Mouse (Mus musculus) midbrain, embryonic 15.5 days (tissue): ENCODE data around the gene Pcdh9. TPM values are rescaled to one million over a fixed set of nuclear protein-coding genes. Genes with fewer than 3 reads are reported as not detected.

Experiments used
- ATAC-seq: fragments of 200-750 bp; cut with Nextera tagmentation; replicated peaks from 2 replicates; pipeline ENCODE4 v1.8.0; 2017; ENCODE audit warnings: moderate TSS enrichment
- H3K27ac ChIP-seq: fragments of 300-500 bp; sonication (generic); 2 replicates; pipeline ENCODE4 v1.5.1; 2015; ENCODE audit warnings: mild to moderate bottlenecking, inconsistent platforms
- H3K27me3 ChIP-seq: fragments of 300-500 bp; sonication (generic); replicated peaks from 2 replicates; pipeline ENCODE4 v1.6.1; 2015; ENCODE audit warnings: inconsistent platforms
- H3K36me3 ChIP-seq: fragments of 300-500 bp; sonication (generic); replicated peaks from 2 replicates; pipeline ENCODE4 v1.6.1; 2015; ENCODE audit warnings: inconsistent platforms
- H3K4me1 ChIP-seq: fragments of 300-500 bp; sonication (generic); 2 replicates; pipeline ENCODE4 v1.6.1; 2015; ENCODE audit warnings: inconsistent platforms
- H3K4me2 ChIP-seq: fragments of 300-500 bp; sonication (generic); 2 replicates; pipeline ENCODE4 v1.6.1; 2015; ENCODE audit warnings: inconsistent platforms, mild to moderate bottlenecking, moderate library complexity
- H3K4me3 ChIP-seq: fragments of 300-500 bp; sonication (generic); 2 replicates; pipeline ENCODE4 v1.5.1; 2015; ENCODE audit warnings: mild to moderate bottlenecking, inconsistent platforms
- H3K9ac ChIP-seq: fragments of 300-500 bp; sonication (generic); 2 replicates; pipeline ENCODE4 v1.6.1; 2015; ENCODE audit warnings: mild to moderate bottlenecking, inconsistent platforms
- H3K9me3 ChIP-seq: fragments of 300-500 bp; sonication (generic); 2 replicates; pipeline ENCODE4 v1.6.1; 2016; ENCODE audit warnings: inconsistent platforms
- whole genome bisulfite sequencing: fragments of 180-500 bp; shearing (Covaris S2); methylation state at CpG from one replicate; pipeline ENCODE4 v1.1.7; 2015; ENCODE audit warnings: mixed read lengths; 5-methylcytosine and 5-hydroxymethylcytosine counted together
- polyA plus RNA-seq: library from polyadenylated mRNA; unstranded; fragments of >200 nt; fragmentation: Nextera tagmentation; extraction: Ambion mirVana; gene quantifications from 2 replicates; pipeline ENCODE4 v1.2.1, GENCODE M21; 2015

Pcdh9 gene
- polyA plus RNA-seq, 1 experiment from 2014 or later = 172 TPM

DNA sequence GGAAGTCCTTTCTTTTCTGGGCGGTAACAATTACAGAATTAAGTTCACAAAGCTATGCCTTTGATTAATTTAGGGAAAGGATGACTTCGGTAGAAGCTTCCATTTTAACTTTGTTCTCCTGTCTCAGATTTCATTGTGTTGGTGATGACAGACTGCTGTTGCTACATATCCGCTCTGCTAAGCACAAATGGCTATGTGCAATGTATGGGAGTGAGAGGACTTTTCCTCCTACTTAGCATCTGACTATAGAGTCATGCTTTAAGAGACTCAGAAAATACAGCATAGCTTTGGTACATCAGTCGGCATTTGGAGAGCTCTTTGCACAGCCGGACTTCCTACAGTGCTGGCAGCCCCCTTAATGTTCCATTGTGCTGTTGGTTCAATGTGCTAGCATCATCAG is 818.1 kb downstream of the Pcdh9 start:
- Histone ChIP-seq H3K9ac (no peak overlapping the region), H3K36me3 (no peaks in the 10 kb centered on the region), H3K4me1 (peaks cover 7% of the 10 kb centered on the region), H3K27me3 (no peaks in the 10 kb centered on the region), H3K4me3 (no peak overlapping the region), H3K4me2 (no peak overlapping the region), H3K27ac (no peak overlapping the region), H3K9me3 (no peaks in the 10 kb centered on the region)
- ATAC-seq = no peak
- WGBS = 73% methylated on average over 5 of the region's 5 CpGs

DNA sequence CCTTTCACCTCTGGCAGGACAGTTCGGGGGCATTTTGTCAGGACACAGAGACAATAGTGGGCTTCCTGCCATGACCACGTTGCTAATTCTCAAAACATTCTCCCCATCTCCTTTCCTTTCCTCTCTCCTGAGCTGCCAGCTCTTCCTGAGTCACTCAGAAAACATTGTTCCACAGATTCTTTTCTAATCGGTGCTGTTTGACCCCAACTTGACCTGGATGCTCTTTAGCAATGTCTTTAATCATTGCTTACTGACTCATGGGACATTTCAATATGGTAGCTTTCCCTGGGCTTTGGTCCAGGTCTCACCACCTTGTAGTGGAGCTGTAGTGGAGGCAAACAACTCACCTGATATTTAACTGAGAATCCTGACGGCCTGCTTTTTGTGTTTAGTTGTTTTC is 820.3 kb downstream of the Pcdh9 start:
- Histone ChIP-seq H3K4me3 (no peak overlapping the region), H3K9me3 (no peaks in the 10 kb centered on the region), H3K4me1 (peaks cover 17% of the 10 kb centered on the region), H3K27ac (no peak overlapping the region), H3K9ac (no peak overlapping the region), H3K4me2 (no peak overlapping the region), H3K27me3 (no peaks in the 10 kb centered on the region), H3K36me3 (no peaks in the 10 kb centered on the region)
- no peak for ATAC-seq
- 64% methylated on average over 4 of the region's 4 CpGs for WGBS

DNA sequence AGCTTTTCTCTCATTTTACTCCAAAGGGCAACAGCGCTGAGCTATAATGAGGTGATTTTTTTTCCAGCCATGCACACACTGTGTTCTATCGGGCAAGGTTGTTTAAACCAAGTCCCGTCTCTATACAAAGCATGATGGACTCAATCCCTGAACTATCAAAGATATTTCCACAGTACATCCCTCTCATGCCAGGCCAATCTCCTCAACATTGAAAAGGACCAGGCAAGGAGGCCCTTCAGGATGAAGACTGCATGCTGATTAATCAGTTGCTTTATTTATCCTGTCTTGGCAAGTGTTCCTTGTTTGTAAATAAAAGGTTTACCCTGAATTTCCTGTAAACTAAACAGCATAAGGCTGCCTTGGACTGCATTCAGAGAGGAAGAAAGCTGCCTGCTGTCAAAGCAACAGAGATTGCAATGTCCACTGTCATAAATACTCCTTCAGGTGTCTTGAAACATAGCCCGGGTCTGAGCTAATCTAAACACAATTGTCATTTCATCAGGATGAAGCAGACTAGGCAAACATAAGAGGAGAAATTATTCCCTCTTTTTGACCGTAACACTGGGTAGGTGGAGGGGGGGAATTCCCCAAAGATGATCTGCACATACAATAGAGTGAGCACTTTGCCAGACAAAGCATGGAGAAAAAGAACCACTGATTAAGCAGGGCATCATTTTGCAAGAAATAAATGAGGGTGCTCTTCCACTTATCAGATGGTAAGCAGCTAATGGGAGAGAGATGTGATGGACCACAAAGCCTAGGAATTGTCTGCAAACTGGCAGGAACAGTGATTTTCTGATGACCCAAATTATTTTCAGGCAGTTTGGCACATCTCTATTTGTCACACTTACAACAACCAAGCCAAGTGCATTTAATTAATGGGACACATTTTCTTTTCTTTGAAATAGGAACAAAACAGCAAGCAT is 822.8 kb downstream of the Pcdh9 start:
- Histone ChIP-seq H3K27me3 (no peaks in the 10 kb centered on the region), H3K4me3 (no peak overlapping the region), H3K9me3 (no peaks in the 10 kb centered on the region), H3K4me2 (peak overlapping the region; percentile 18; the same call in 1 of the 2 replicates), H3K4me1 (peaks cover 17% of the 10 kb centered on the region), H3K9ac (no peak overlapping the region), H3K36me3 (no peaks in the 10 kb centered on the region), H3K27ac (peak overlapping the region; percentile 62)
- ATAC-seq = peak; percentile 91
- WGBS = 11% methylated on average over 5 of the region's 5 CpGs

DNA sequence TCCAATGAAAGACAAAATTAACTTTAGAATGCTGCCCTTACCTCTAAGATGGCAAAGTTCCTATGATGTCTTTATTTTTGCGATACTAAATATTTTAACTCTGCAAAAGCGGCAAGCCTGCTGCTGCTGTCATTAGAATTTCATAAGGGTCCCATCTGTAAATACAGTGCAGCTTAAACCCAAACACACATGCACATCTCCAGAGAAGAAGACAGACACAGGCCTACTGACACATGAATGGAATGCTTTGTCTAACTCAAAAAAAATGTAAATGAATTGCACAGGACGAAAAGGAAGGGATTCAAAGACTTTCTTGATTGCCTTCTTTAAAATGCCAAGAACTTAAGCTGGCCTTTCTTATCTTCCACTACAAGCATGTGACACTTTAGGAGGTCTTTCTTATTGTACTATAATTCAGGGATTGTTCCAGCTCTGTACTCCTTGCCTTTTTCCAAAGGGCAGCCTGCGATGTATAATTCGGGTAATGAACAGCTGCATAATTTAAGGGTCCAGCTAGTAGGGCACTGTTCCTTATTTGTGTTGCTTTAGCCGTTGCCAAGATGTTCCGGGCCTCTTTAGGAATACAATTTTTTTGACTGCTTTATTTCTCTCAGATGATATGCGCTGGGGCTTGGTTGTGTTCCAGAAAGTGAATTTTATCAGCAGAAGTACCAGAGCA is 823.6 kb downstream of the Pcdh9 start:
- H3K27me3 ChIP-seq = no peaks in the 10 kb centered on the region
- H3K4me2 ChIP-seq = peak overlapping the region; percentile 18; the same call in 1 of the 2 replicates
- peak; percentile 91 for ATAC-seq
- H3K36me3 ChIP-seq = no peaks in the 10 kb centered on the region
- peak overlapping the region; percentile 62 for H3K27ac ChIP-seq
- no peak overlapping the region for H3K4me3 ChIP-seq
- WGBS = 9% methylated on average over 8 of the region's 8 CpGs
- no peak overlapping the region for H3K9ac ChIP-seq
- H3K4me1 ChIP-seq = peaks cover 17% of the 10 kb centered on the region
- no peaks in the 10 kb centered on the region for H3K9me3 ChIP-seq

DNA sequence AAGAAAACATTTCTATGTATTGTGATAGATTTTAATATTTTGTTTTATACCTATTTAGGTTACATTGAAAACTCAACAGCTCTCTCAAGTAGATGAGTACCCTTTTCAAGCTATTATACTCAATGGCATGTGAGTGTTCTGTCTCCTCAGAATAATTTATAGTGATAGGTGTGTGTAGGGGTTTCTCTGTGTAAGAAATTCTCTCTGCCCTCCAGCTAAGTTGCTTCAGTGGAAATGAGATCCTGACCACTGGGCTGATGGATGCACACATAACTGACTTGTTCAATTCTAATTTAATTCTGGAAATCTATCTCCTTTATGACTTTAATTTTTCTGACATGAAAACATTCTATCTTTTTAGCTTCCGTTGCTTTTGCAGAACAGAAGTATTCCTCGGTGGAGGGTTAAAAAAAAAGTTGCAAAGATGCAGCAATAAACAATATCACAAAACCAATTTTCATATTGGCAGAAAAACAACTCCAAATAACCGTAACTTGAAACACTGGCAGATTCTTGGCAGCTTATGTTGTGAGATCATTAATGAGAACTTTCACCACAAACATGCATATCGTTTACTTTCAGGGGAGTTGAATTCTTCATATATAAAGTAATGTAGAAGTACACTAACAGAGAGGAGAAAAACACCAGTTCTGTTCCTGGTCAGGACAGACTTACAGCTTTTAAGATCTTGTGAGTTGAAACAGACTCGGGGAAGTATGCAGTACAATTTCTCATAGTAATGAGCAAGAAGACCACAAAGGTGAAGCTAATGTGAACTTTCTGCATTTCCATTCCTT is 828.5 kb downstream of the Pcdh9 start:
- ATAC-seq = no peak
- Histone ChIP-seq H3K9me3 (no peaks in the 10 kb centered on the region), H3K27me3 (no peaks in the 10 kb centered on the region), H3K4me3 (no peak overlapping the region), H3K4me1 (peaks cover 6% of the 10 kb centered on the region; the same call in 1 of the 2 replicates), H3K27ac (no peak overlapping the region), H3K36me3 (no peaks in the 10 kb centered on the region), H3K4me2 (no peak overlapping the region), H3K9ac (no peak overlapping the region)
- WGBS = 67% methylated on average over 5 of the region's 5 CpGs

DNA sequence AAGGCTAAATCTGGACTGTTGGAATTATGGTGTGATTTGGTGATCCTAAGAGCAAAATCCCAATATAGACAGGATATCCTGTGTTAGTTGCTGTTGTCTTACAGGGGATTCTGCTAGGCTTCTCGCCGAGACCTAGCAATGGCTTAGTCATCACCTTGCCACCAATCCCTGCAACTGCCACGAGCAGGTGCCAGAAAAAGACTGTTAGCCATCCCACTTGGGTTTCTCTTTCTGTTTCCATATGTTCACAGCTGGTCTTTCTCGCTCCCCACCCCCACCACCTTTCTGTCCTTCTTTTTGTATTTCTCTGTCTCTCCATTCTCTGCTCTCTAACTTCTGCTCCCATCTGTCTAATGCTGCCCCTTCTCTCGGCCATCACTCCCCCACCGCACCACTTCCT is 831.7 kb downstream of the Pcdh9 start:
- WGBS = 91% methylated on average over 6 of the region's 6 CpGs
- no peaks in the 10 kb centered on the region for H3K27me3 ChIP-seq
- H3K4me3 ChIP-seq = no peak overlapping the region
- H3K27ac ChIP-seq = no peak overlapping the region
- no peak for ATAC-seq
- no peaks in the 10 kb centered on the region for H3K4me1 ChIP-seq
- no peaks in the 10 kb centered on the region for H3K36me3 ChIP-seq
- H3K9ac ChIP-seq = no peak overlapping the region
- no peak overlapping the region for H3K4me2 ChIP-seq
- H3K9me3 ChIP-seq = no peaks in the 10 kb centered on the region

DNA sequence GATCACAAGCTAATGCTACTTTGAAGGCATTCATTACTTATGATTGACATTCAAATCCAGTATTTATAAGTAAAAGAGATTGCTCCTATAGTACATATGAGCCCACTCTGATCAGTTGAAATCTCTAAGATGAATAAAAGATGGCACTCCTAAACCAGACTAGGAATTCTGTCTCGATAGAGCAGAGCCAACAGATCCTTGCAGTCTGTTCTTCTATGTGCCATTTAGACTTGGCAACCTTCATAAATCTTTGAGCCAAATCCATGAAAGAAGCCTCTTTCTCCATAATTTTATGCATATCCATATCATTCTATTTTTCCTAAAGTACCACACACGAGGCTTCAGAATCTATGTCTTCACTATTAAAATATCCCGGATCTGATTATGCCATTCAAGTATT is 834.5 kb downstream of the Pcdh9 start:
- Histone ChIP-seq H3K4me2 (no peak overlapping the region), H3K9me3 (no peaks in the 10 kb centered on the region), H3K27ac (no peak overlapping the region), H3K36me3 (no peaks in the 10 kb centered on the region), H3K27me3 (no peaks in the 10 kb centered on the region), H3K4me3 (no peak overlapping the region), H3K9ac (no peak overlapping the region), H3K4me1 (no peaks in the 10 kb centered on the region)
- no peak for ATAC-seq
- WGBS = 86% methylated on average over 3 of the region's 3 CpGs

DNA sequence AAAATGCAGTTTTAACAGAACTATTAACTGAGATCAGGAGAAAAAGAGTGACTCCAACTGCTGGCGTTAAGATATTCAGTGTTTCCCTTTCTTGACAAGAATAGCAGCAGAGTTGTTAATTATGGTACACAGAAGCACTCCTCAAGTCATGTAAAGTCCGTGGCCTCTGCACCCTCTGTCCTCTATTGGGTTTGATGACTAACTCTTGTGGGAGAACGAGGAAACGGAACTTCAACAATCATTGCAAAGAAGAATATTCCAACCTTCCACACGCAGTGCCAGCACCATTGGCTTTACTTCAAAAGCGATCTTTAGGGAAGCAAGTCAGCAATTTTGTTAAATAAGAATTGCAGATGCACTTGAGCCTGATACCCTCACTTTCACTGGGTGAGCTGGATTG is 849.9 kb downstream of the Pcdh9 start:
- Histone ChIP-seq H3K36me3 (no peaks in the 10 kb centered on the region), H3K9me3 (no peaks in the 10 kb centered on the region), H3K9ac (no peak overlapping the region), H3K4me1 (no peaks in the 10 kb centered on the region), H3K27ac (no peak overlapping the region), H3K4me3 (no peak overlapping the region), H3K4me2 (no peak overlapping the region), H3K27me3 (no peaks in the 10 kb centered on the region)
- 68% methylated on average over 6 of the region's 6 CpGs for WGBS
- no peak for ATAC-seq

DNA sequence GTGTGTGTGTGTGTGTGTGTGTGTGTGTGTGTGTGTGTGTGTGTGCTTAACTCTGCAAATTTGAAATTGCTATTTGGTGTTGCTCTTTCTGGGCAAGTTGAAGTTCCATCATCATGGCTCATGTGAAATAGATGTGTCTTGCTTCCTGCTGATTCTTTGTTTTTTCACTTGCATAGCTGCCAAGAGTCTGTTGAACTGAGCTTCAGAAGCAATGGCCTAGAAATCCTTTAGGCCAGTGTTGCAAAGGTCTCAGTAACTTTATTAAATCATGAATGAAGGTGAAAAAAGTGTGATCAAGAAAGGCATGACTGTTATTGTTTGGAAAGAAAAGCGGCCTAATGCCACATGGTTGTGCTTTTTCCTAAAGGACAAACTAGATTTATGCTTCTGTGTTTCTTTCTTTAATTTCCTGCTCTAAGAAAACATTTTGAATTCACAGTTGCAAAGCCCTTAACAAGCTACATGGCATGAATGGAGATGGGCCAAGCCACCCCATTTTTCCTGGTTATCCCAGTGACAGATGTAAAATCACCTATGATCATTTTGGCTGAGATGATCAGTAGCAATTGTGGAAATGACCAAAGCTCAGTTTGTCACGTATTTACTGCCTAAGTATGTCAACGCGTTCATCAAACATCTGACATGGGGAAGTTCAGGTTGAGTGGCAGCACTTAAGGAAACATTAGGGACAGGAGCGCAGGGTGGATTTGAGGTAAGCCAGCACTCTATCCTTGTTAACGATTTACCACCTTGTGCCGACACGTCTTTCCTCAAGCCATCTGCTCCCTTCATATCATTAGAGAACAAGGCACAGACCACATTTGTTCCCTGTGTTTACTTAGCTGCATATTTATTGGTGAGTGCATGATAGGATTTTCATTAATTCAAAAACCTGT is 850.9 kb downstream of the Pcdh9 start:
- Histone ChIP-seq H3K27ac (no peak overlapping the region), H3K4me2 (no peak overlapping the region), H3K27me3 (no peaks in the 10 kb centered on the region), H3K9ac (no peak overlapping the region), H3K4me1 (no peaks in the 10 kb centered on the region), H3K4me3 (no peak overlapping the region), H3K9me3 (no peaks in the 10 kb centered on the region), H3K36me3 (no peaks in the 10 kb centered on the region)
- 60% methylated on average over 8 of the region's 8 CpGs for WGBS
- ATAC-seq = no peak

DNA sequence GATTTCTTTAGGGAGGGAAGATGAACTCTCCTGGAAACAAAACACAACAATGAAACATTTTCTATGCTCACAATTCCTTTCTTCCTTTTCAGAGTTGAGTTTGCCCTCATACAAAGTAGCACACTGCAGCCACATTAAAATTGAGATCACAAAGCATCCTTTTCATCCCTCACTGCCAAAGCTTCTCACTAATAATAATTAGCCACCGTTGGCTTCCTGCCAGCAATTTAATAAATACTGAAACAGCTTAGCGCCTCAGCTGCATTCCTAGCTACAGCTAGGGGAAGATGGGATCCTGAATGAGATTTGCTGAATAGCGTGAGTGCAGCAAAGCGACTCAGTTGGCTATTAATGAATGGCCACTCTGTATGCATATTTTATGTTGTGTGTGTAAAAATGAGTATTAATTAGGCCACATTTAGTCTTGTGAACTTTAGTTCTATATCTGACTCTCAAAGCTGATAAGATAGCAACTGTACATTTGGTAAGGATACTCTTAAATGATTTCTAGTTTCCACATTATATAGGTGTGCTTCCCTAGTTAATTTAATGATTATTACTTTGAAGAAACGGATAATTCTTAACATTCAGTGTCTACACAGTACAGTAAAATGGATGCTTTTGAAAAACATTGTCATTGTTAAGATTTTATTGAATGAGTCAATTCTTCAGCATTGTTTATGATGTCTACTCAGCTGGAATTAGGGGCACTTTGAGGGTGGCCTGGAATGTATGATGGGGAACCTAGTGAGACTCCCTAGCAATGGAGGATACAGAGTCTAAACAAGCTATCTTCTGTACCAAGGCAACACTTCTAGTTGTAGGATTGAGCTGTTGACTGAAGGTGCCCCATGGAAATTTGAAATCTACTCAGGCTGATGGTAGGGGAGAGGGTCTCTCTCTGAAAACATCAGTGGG is 881.1 kb downstream of the Pcdh9 start:
- peak; percentile 90 for ATAC-seq
- no peaks in the 10 kb centered on the region for H3K27me3 ChIP-seq
- no peak overlapping the region for H3K4me2 ChIP-seq
- H3K9me3 ChIP-seq = no peaks in the 10 kb centered on the region
- H3K4me3 ChIP-seq = no peak overlapping the region
- 12% methylated on average over 5 of the region's 5 CpGs for WGBS
- no peak overlapping the region for H3K9ac ChIP-seq
- H3K4me1 ChIP-seq = peaks cover 4% of the 10 kb centered on the region
- 0 out of 2 replicates have a peak overlapping the region, but pooled peaks have one; percentile 48 for H3K27ac ChIP-seq
- no peaks in the 10 kb centered on the region for H3K36me3 ChIP-seq
